Mouse (Mus musculus): ENCODE results near the gene Mga. TPM values are rescaled to one million over a fixed set of nuclear protein-coding genes. Genes with fewer than 3 reads are reported as not detected.

Mga gene
- polyA plus RNA-seq (2015; fragmentation: Nextera tagmentation; extraction: Ambion mirVana) = 8.9 and 11.2 TPM in 2 replicates

DNA sequence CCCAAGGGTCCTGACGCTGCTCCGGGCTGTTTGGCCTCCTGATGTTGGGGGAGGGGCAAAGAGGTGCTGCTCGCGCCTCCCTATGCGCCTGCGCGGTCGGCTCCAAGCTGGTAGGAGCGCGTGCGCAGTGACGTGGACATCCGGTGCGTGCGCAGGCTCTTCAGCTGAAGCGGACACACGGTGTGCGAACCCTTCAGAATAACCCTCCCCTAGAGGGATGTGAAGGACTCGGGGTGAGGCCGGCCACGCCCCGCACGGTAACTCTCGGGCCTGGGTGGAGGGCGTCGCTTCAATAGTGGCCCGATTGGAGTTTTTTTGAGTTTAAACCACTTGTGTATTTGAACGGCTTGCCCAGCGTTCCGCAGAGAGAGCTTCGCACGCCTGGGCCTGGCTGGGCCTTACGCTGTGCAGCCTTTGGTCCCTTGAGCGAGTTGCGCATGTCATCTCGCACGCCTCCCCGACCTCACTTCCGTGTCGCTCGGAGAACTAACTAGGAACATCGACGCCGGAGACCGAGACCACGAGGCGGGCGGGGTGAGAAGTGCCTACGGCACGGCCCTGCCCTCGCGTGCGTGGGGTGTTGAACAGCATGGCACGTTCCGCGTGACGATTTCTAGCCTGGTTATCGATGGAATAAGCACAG, at the start of gene Mga:
Mga (plus strand) TSS at position 139 of the 643 bp plus-strand sequence.
- peak; percentile 93 for ATAC-seq
- peaks cover 17% of the 10 kb centered on the region; the same call in 1 of the 2 replicates for H3K4me1 ChIP-seq (replicated peaks; ENCODE audit: control insufficient read depth, insufficient read depth, low read length)
- no peaks in the 10 kb centered on the region for H3K27me3 ChIP-seq (replicated peaks; ENCODE audit: control insufficient read depth, insufficient read depth, low read length)
- H3K4me3 ChIP-seq (ENCODE audit: low read depth, low read length) = peak within 1 kb of the TSS; percentile 38
- 0 out of 2 replicates have a peak, but pooled peaks have one; percentile 3 for TF ChIP-seq CTCF (IDR thresholded peaks at IDR 0.05; ENCODE audit: low read depth)
- peak within 1 kb of the TSS; percentile 63 for H3K4me2 ChIP-seq (replicated peaks; ENCODE audit: low read depth)
- H3K9me3 ChIP-seq (ENCODE audit: control insufficient read depth) = no peaks in the 10 kb centered on the region
- peak within 1 kb of the TSS; percentile 85 for H3K27ac ChIP-seq (ENCODE audit: low read depth, low read length)
- H3K36me3 ChIP-seq (ENCODE audit: control insufficient read depth, insufficient read depth) = no peaks in the 10 kb centered on the region
- peak within 1 kb of the TSS; percentile 19 for H3K9ac ChIP-seq (ENCODE audit: low read depth, low read length)
- under 1% methylated on average over 58 of the region's 58 CpGs for WGBS

DNA sequence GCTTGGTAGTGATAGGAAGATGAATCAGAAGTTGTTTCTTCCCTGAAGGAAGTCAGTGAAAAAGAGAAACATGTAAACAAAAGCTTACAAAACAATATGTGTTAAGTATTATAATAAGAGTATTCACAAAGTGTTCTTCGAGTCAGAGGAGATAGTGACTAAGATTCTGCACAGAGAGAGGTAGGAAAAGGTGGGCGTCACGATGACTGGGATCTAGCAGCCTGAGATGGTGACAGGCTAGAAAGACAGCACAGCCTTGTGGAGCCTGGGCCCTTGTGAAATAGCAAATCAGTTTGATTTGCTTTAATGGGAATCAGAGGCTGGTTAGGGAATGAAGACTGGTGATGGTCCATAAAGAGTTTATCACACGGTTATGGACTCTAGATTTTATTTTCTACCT, 43.2 kb upstream of the Mga start:
- Histone ChIP-seq H3K27me3 (replicated peaks; ENCODE audit: control insufficient read depth, insufficient read depth, low read length) (no peaks in the 10 kb centered on the region), H3K9me3 (ENCODE audit: control insufficient read depth) (no peaks in the 10 kb centered on the region), H3K9ac (ENCODE audit: low read depth, low read length) (no peak overlapping the region), H3K4me3 (ENCODE audit: low read depth, low read length) (no peak overlapping the region), H3K36me3 (ENCODE audit: control insufficient read depth, insufficient read depth) (no peaks in the 10 kb centered on the region), H3K4me2 (replicated peaks; ENCODE audit: low read depth) (no peak overlapping the region), H3K27ac (ENCODE audit: low read depth, low read length) (no peak overlapping the region), H3K4me1 (replicated peaks; ENCODE audit: control insufficient read depth, insufficient read depth, low read length) (no peaks in the 10 kb centered on the region)
- WGBS = 85% methylated on average over 4 of the region's 4 CpGs
- no peak for TF ChIP-seq CTCF (IDR thresholded peaks at IDR 0.05; ENCODE audit: low read depth)
- ATAC-seq = no peak

DNA sequence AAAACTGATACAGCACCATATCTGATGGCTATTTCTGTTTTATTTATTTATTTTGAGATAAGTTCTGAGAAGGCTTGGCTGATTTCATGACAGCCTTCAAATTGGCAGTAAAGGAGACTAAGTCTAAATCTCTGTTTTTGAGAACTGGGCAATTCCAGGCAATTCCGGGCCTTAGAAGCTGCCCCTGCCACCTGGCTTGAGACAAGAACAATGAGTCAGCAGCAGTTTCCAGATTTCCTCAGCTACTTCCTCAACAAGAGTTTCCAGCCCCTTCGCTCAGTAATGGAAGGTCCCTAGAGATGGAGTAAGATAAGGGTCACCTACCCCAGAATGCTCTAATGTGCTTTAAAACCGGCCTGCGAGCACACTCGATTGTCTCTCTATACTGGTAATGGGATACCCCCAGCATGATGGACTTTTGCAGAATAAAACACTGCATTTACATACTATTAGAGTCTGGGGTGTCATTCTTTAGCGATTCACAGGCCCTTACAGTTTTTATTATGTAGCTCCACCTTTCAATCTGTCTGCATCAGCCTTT, 41.6 kb upstream of the Mga start:
- Histone ChIP-seq H3K9me3 (ENCODE audit: control insufficient read depth) (no peaks in the 10 kb centered on the region), H3K27me3 (replicated peaks; ENCODE audit: control insufficient read depth, insufficient read depth, low read length) (no peaks in the 10 kb centered on the region), H3K4me2 (replicated peaks; ENCODE audit: low read depth) (no peak overlapping the region), H3K36me3 (ENCODE audit: control insufficient read depth, insufficient read depth) (no peaks in the 10 kb centered on the region), H3K27ac (ENCODE audit: low read depth, low read length) (no peak overlapping the region), H3K4me3 (ENCODE audit: low read depth, low read length) (no peak overlapping the region), H3K9ac (ENCODE audit: low read depth, low read length) (no peak overlapping the region), H3K4me1 (replicated peaks; ENCODE audit: control insufficient read depth, insufficient read depth, low read length) (no peaks in the 10 kb centered on the region)
- TF ChIP-seq CTCF (IDR thresholded peaks at IDR 0.05; ENCODE audit: low read depth) = no peak
- ATAC-seq = no peak
- 68% methylated on average over 6 of the region's 6 CpGs for WGBS

DNA sequence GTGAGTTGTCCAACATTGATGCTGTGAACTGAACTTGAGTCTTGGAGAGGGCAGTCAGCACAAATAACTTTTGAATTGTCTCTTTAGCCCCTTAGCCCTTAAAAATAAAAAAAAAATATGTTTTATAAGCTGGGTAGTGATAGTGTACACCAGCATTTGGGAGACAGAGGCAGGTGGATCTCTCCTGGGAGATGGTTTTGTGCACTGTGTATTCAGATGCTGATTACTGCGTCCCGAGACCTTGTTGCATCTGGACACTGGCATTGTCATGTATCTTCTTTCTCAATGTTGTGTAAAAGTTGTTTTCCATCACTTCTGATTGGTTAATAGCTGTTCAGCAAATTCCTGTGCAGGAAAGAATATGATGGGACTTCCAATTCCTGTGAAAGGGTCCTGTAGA, 39.7 kb upstream of the Mga start:
- Histone ChIP-seq H3K27ac (ENCODE audit: low read depth, low read length) (no peak overlapping the region), H3K4me3 (ENCODE audit: low read depth, low read length) (no peak overlapping the region), H3K4me1 (replicated peaks; ENCODE audit: control insufficient read depth, insufficient read depth, low read length) (no peaks in the 10 kb centered on the region), H3K27me3 (replicated peaks; ENCODE audit: control insufficient read depth, insufficient read depth, low read length) (no peaks in the 10 kb centered on the region), H3K4me2 (replicated peaks; ENCODE audit: low read depth) (no peak overlapping the region), H3K9me3 (ENCODE audit: control insufficient read depth) (no peaks in the 10 kb centered on the region), H3K9ac (ENCODE audit: low read depth, low read length) (no peak overlapping the region), H3K36me3 (ENCODE audit: control insufficient read depth, insufficient read depth) (no peaks in the 10 kb centered on the region)
- 75% methylated on average over 2 of the region's 2 CpGs for WGBS
- TF ChIP-seq CTCF (IDR thresholded peaks at IDR 0.05; ENCODE audit: low read depth) = no peak
- ATAC-seq = no peak

DNA sequence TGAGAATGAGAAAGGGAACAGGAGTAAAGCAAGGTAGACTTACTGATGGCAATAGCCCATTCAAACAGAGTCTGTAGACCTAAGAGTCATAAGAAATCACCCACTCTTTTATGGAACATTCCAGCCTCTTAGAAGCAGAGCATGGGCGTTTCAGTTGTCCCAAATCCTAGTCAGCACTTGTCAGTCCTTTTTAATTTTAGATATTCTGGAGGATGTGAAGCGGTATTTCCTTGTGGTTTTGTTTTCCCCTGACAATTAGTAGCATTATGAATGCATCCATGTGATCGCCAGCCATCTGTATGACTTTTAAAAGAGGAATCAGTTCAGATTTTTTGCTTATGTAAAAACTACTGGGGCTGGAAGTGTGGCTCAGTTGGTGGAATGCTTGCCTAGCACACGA, 32.5 kb upstream of the Mga start:
- Histone ChIP-seq H3K4me2 (replicated peaks; ENCODE audit: low read depth) (no peak overlapping the region), H3K27me3 (replicated peaks; ENCODE audit: control insufficient read depth, insufficient read depth, low read length) (no peaks in the 10 kb centered on the region; the same call in 1 of the 2 replicates), H3K27ac (ENCODE audit: low read depth, low read length) (no peak overlapping the region), H3K4me1 (replicated peaks; ENCODE audit: control insufficient read depth, insufficient read depth, low read length) (no peaks in the 10 kb centered on the region), H3K9ac (ENCODE audit: low read depth, low read length) (no peak overlapping the region), H3K36me3 (ENCODE audit: control insufficient read depth, insufficient read depth) (no peaks in the 10 kb centered on the region), H3K4me3 (ENCODE audit: low read depth, low read length) (no peak overlapping the region), H3K9me3 (ENCODE audit: control insufficient read depth) (no peaks in the 10 kb centered on the region)
- WGBS = 67% methylated on average over 4 of the region's 4 CpGs
- ATAC-seq = no peak
- TF ChIP-seq CTCF (IDR thresholded peaks at IDR 0.05; ENCODE audit: low read depth) = no peak

DNA sequence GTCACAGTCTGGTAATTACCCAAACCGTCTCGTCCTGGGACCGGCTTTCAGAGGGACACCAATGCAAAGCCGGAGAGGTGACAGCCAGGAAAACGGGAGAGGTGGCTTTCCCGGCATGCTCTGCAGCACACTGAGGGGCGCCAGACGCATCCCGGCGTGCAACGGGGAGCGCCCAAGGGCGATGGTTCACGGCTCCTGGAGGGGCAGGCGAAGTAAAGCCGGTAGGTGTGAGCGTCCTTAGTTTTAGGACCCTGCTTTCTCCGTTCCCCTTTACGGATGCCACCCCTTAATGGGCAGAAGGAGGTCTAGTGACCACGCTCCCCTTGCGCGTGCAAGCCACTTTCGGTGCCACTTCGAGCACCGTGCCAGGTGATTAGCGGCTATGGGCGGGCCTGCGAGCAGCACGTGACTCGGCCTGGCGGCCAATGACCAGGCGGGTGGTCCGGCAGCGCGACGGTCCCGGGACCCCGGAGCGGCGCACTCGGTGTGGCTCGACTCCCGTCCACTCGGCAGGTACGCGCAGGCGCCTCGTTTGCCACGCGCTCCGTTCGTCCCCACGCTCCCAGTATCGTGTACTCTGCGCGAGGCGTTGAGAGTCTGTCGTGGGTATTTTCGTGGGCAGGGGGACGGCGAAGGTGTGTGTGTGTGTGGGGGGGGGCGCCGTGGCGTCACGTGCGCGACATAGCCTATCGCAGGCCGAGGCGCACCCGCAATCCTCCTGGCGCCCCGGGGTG, 24.5 kb upstream of the Mga start:
- peak overlapping the region; percentile 55 for H3K9ac ChIP-seq (ENCODE audit: low read depth, low read length)
- TF ChIP-seq CTCF (IDR thresholded peaks at IDR 0.05; ENCODE audit: low read depth) = no peak
- H3K9me3 ChIP-seq (ENCODE audit: control insufficient read depth) = no peaks in the 10 kb centered on the region
- H3K4me1 ChIP-seq (replicated peaks; ENCODE audit: control insufficient read depth, insufficient read depth, low read length) = peaks cover 10% of the 10 kb centered on the region; the same call in 1 of the 2 replicates
- H3K4me2 ChIP-seq (replicated peaks; ENCODE audit: low read depth) = peak overlapping the region; percentile 90
- no peaks in the 10 kb centered on the region for H3K36me3 ChIP-seq (ENCODE audit: control insufficient read depth, insufficient read depth)
- H3K4me3 ChIP-seq (ENCODE audit: low read depth, low read length) = peak overlapping the region; percentile 47
- 0 out of 2 replicates have a peak, but pooled peaks cover 4% of the 10 kb centered on the region for H3K27me3 ChIP-seq (replicated peaks; ENCODE audit: control insufficient read depth, insufficient read depth, low read length)
- under 1% methylated on average over 72 of the region's 73 CpGs for WGBS
- ATAC-seq = peak; percentile 72
- H3K27ac ChIP-seq (ENCODE audit: low read depth, low read length) = peak overlapping the region; percentile 50

Measured in intestine, postnatal 0 days (tissue).